In the genomic region with DNA sequence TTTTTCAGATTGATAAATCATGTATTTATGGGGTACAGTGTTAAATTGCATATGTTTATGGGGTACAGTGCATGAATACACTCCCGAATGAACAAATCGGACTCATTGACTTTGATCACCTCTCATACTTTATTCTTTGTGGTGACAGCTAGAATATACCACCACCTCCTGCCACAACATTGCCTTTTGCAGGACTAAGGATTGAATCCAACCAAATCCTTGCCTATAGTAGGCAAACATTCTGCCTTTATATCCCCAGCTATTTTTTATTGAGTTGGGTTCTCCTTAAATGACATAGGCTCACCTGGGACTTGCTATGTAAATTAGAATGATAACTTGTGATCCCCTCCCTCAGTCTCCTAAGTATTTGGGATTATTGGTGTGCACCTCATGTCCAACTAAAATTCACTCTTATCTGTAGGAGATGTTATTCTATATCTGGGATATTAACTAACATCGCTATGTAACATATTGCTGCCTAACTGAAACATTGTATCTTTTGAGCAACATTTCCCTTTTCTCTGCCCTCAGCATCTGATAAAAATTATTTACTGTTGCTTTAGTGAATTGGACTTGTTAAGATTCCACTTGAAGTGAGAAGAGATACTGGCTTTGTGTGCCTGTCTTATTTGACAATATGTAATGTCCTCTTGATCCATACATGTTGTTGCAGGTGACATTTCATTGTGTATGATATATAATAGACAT, we compare ENCODE assay signal across 8 mouse cellular contexts. TPM values are rescaled to one million over a fixed set of nuclear protein-coding genes. Genes with fewer than 3 reads are reported as not detected.
DNase-seq lines count a peak whose midpoint lies in the region; ATAC-seq and TF ChIP-seq lines count a peak whose summit lies in the region.

No protein-coding gene starts in this region.

- peaks cover 7% of the 10 kb centered on the region for H3K27me3 ChIP-seq in embryonic facial prominence, embryonic 14.5 days (replicated peaks; ENCODE audit: control insufficient read depth, insufficient read depth, low read length)
- H3K27me3 ChIP-seq in intestine, postnatal 0 days (replicated peaks; ENCODE audit: control insufficient read depth, insufficient read depth, low read length): no peaks in the 10 kb centered on the region
- no peaks in the 10 kb centered on the region for H3K27me3 ChIP-seq in neural tube, embryonic 14.5 days (ENCODE audit: control insufficient read depth, insufficient read depth, low read length)

- peak overlapping the region; percentile 78 for H3K9ac ChIP-seq in embryonic facial prominence, embryonic 14.5 days (ENCODE audit: low read depth, low read length)
- no peak overlapping the region for H3K9ac ChIP-seq in intestine, postnatal 0 days (ENCODE audit: low read depth, low read length)
- H3K9ac ChIP-seq in neural tube, embryonic 14.5 days (replicated peaks; ENCODE audit: low read depth, low read length): peak overlapping the region; percentile 72

- no peak for ATAC-seq in embryonic facial prominence, embryonic 14.5 days (ENCODE audit: low read depth)
- no peak for ATAC-seq in intestine, postnatal 0 days
- ATAC-seq in neural tube, embryonic 14.5 days (ENCODE audit: low read depth): no peak

- H3K4me1 ChIP-seq in embryonic facial prominence, embryonic 14.5 days (ENCODE audit: control insufficient read depth, insufficient read depth, low read length): 0 out of 2 replicates have a peak, but pooled peaks cover 6% of the 10 kb centered on the region
- no peaks in the 10 kb centered on the region for H3K4me1 ChIP-seq in intestine, postnatal 0 days (replicated peaks; ENCODE audit: control insufficient read depth, insufficient read depth, low read length)
- H3K4me1 ChIP-seq in neural tube, embryonic 14.5 days (ENCODE audit: control insufficient read depth, insufficient read depth, low read length): peaks cover 7% of the 10 kb centered on the region; the same call in 1 of the 2 replicates

- TF ChIP-seq CTCF in layer of hippocampus, adult 2 months (conservative IDR thresholded peaks at IDR 0.05): no peak
- TF ChIP-seq CTCF in intestine, postnatal 0 days (IDR thresholded peaks at IDR 0.05; ENCODE audit: low read depth): no peak

- DNase-seq in layer of hippocampus, adult 2 months (ENCODE audit: low spot score in 2 of 2): no peak
- DNase-seq in layer of hippocampus, adult 11-12 months (ENCODE audit: low spot score): no peak
- DNase-seq in embryonic facial prominence, embryonic 14.5 days (ENCODE audit: low spot score): no peak
- DNase-seq in urinary bladder, adult 2 months (ENCODE audit: low spot score): no peak
- no peak for DNase-seq in spleen, postnatal 14 days (ENCODE audit: low spot score in 2 of 2)
- no peak for DNase-seq in ovary, postnatal 14 days (ENCODE audit: low spot score)

- peak overlapping the region; percentile 67 for H3K4me3 ChIP-seq in layer of hippocampus, adult 2 months
- peak overlapping the region; percentile 56 for H3K4me3 ChIP-seq in embryonic facial prominence, embryonic 14.5 days (ENCODE audit: low read depth, low read length)
- H3K4me3 ChIP-seq in intestine, postnatal 0 days (ENCODE audit: low read depth, low read length): peak overlapping the region; percentile 63
- peak overlapping the region; percentile 55 for H3K4me3 ChIP-seq in neural tube, embryonic 14.5 days (ENCODE audit: low read depth, low read length)

- H3K36me3 ChIP-seq in embryonic facial prominence, embryonic 14.5 days (ENCODE audit: control insufficient read depth, insufficient read depth, low read length): no peaks in the 10 kb centered on the region
- H3K36me3 ChIP-seq in intestine, postnatal 0 days (ENCODE audit: control insufficient read depth, insufficient read depth): no peaks in the 10 kb centered on the region
- no peaks in the 10 kb centered on the region for H3K36me3 ChIP-seq in neural tube, embryonic 14.5 days (ENCODE audit: control insufficient read depth, insufficient read depth, low read length)

- no peaks in the 10 kb centered on the region for H3K9me3 ChIP-seq in embryonic facial prominence, embryonic 14.5 days (ENCODE audit: control insufficient read depth, low read length)
- H3K9me3 ChIP-seq in intestine, postnatal 0 days (ENCODE audit: control insufficient read depth): no peaks in the 10 kb centered on the region
- H3K9me3 ChIP-seq in neural tube, embryonic 14.5 days (ENCODE audit: control insufficient read depth, low read length): no peaks in the 10 kb centered on the region

- peak overlapping the region; percentile 49 for H3K4me2 ChIP-seq in embryonic facial prominence, embryonic 14.5 days (ENCODE audit: low read depth, low read length)
- H3K4me2 ChIP-seq in intestine, postnatal 0 days (replicated peaks; ENCODE audit: low read depth): peak overlapping the region; percentile 62
- H3K4me2 ChIP-seq in neural tube, embryonic 14.5 days (ENCODE audit: low read depth, low read length): peak overlapping the region; percentile 48

- 72% methylated on average over 3 of the region's 3 CpGs for WGBS in embryonic facial prominence, embryonic 14.5 days
- WGBS in intestine, postnatal 0 days: 69% methylated on average over 3 of the region's 3 CpGs
- WGBS in neural tube, embryonic 14.5 days: 66% methylated on average over 3 of the region's 3 CpGs

- H3K27ac ChIP-seq in layer of hippocampus, adult 2 months: peak overlapping the region; percentile 96
- H3K27ac ChIP-seq in embryonic facial prominence, embryonic 14.5 days (replicated peaks; ENCODE audit: low read depth, low read length): peak overlapping the region; percentile 96
- no peak overlapping the region for H3K27ac ChIP-seq in intestine, postnatal 0 days (ENCODE audit: low read depth, low read length)
- H3K27ac ChIP-seq in neural tube, embryonic 14.5 days (ENCODE audit: low read depth, low read length): peak overlapping the region; percentile 96

RNA-seq across cellular contexts. Expression of gene Med14, which starts 1.4 kb away (rescaled TPM):
- total RNA-seq in layer of hippocampus, adult 2 months (2021): 10 to 100 TPM; 72.1 to 78.1 TPM
- polyA plus RNA-seq in embryonic facial prominence, embryonic 14.5 days (2014; fragmentation: Nextera tagmentation; extraction: Ambion mirVana): 22.2 and 22.4 TPM in 2 replicates
- polyA plus RNA-seq in intestine, postnatal 0 days (2015; fragmentation: Nextera tagmentation; extraction: Ambion mirVana): 5.5 and 5.7 TPM in 2 replicates
- polyA plus RNA-seq in neural tube, embryonic 14.5 days (2014; fragmentation: Nextera tagmentation; extraction: Ambion mirVana): 23.2 TPM in 2 replicates
- polyA plus RNA-seq in urinary bladder, adult 2 months (2012; rRNA removed): 18.9 and 20.6 TPM in 2 replicates
